Mouse (Mus musculus) ovary, adult 18-20 months (tissue): ENCODE results near the gene Helz.

Experiments
- DNase-seq: peaks from one replicate; pipeline ENCODE4 v3.0.0; 2022; ENCODE audit warnings: low spot score, mixed read lengths

Helz gene

DNA sequence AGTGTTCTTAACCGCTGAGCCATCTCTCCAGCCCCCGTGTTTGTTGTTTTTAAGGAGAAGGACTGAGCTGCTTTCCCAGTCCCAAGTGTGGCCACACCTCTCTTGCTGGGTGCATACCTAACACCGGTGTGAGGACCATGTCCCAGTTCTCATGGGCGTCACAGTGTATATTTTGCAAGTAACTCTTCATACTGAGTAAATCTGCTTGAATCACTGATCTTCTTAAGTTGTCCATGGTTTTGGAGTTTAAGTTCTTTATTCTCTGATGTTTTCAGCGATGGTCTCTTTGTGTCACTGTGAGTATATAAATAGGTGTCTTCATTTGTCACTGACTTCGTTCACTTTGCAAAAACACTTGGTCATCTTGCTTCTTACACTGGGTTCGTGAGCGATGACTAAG, 126.9 kb downstream of the Helz start:
- no peak for DNase-seq

DNA sequence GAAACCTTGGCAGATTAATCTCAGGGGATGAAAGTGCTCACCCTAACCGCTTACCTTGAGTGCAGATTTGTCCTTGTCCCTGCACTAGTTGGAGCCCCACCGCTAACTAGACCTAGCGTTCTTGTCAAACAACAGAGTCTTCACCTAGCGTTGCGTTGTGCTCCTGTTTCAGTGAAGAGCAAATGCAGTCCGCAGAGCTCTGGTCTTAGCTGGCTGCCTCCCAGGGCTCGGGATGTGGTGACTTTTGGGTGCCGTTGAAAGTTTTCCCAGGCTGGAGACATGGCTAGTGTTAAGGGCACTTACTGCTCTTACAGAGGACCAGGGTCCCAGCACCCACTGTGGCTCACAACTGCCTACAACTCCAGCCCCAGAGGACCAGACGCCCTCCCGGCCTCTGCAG, 127.5 kb downstream of the Helz start:
- no peak for DNase-seq

DNA sequence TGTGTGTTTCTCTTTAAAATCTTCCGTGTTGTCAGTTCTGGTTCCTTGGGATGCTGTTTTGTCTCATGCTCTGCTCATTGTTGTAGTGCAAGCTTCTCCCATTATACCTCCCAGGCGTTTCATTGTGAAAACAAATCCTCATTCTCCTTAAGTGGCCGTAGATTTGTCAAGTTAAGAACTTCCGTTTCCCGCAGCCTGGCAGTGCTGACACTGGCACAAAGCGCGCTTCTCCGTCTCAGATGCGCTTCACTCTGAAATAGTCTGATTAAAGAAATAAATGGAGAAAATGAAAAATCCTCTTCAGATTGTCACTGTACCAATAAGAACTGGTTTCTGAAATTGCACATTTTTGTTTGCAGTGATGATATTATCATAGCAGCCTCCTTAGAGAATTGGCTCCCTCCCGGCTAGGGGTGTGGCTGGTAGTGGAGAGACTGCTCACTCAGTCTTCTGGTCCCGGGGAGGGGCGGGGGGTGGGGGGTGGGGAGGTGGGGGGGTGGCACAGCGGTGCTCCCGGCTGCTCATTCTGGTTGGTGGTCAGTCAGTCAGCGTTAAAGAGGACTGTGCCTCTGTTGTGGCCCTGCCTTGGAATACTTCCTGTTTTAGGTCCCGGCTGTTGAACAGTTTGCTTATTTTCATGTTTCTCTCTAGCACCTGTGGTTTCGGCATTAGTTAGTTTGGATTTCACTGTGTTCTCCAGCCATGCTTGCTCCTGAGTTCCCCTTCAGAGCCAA, 128.6 kb downstream of the Helz start:
- no peak for DNase-seq

DNA sequence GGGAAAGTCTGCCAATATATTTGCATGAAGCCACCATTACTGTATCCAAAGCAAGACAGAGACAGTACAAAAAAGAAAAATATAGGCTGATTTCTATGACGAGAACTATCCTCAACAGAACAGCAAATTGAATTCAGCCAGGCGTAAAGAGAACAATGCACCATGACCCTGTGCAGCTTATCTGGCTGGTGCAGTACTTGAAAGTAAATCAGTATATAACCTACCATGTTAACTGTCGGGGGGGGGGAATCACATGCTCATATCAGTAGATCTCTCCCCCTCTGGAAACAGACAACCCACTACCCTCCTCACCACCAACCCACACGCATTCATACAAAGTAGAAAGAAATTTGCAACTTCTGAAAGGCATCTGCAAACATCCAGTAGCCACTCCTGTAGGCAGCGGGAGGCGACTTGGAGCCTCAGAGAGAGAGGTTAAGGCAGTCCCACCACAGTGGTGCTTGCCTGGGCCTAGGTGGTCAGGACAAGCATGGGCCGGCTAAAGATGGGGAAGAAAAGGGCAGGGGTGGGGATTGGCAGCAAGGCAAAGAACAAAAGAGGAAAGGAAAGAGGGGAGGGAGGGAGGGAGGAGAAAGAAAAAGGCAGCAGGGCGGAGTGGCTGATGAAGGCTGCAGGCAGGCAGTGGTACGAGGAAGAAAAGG, 135.1 kb downstream of the Helz start:
- no peak for DNase-seq

DNA sequence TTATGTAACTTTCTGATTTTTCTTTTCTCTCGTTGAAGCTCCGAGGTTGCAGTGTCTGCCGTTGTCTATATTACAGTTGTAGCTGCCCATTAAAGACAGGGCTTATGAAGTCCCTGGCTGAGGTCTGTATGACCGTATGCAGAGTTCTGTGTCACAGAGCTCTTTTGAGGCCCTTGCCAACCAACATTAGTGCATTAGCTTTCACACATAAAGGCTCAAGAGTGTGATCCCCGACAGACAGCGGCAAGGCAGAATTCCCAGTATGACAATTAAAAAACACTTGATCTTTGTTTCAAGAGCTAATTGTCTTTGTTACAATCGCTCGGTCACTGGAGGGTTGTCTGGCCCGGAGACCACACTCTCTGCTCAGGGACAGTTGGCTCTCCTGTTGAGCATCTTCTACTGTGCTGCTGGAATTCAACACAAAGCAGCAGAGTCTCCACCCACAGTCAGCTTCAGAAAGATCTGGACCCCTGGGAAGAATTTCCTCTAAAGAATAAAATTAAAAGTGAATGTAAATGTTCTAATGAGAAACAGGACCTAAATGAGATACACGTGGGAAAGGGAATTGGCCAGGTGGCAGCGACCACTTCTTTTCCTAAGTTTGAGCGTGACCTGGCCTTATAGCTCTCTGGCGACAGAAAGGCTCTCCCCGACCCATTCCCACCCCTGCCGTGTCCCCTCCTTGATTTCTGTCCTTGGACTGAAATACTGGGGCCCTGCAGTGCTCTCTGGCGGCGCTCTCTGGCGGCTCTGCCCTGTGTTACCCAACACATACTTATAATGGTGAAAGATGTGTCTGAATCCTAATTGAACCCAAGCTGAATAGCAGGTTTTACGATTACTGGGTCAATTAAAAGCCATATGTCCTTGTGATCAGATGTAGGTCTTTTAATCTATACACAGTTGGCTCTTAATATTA, 136.1 kb downstream of the Helz start:
- no peak for DNase-seq

DNA sequence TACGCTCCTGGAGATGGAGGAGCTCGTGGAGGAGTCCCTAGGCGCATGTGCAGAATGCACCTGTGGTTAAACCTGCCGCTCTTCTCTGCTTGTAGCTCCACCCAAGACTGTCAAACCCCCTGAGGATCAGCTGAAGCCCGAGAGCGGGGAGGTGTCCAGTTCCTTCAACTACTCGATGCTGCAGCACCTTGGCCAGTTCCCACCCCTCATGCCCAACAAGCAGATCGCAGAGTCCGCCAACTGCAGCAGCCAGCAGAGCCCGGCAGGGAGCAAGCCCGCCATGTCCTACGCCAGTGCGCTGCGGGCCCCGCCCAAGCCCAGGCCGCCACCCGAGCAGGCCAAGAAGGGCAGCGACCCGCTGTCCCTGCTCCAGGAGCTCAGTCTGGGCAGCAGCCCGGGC, 138.6 kb downstream of the Helz start:
- no peak for DNase-seq

DNA sequence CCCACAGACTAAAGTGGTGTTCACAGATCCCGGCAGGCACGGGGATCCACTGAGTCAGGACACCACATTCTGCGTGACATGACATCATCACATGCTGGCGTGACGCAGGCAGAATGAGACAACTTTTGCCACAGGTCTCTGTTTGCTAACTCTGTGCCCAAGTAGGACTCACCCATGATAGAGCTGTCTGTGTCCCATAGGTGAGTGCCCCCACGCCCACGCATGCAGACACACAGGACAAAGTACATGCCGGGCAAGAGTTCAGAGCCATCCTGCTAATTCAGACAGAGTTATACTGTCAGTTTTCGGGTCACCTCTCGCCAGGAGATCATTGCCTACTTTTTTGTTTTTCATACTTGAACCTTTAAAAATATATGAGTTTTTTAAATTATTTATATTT, 140.8 kb downstream of the Helz start:
- DNase-seq: no peak

DNA sequence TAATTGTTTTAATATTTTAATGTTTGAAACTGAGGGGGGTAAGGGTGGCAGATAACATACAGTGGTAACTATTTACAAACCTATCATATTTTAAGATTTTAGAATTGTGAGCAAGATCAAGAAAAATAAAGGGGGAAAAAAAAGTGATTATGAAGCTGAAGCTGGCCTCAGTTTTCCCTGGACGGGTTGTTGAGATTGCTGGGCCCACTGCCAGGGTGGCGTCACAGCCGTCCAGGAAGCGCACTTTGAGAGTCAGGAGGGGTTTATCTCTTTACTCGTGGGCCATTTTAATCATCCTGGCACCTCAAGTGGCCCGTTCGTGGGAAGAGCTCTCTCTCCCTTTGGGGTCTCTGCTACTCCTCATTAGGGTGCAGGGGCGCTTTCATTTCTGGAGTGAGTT, 143.8 kb downstream of the Helz start:
- no peak for DNase-seq

DNA sequence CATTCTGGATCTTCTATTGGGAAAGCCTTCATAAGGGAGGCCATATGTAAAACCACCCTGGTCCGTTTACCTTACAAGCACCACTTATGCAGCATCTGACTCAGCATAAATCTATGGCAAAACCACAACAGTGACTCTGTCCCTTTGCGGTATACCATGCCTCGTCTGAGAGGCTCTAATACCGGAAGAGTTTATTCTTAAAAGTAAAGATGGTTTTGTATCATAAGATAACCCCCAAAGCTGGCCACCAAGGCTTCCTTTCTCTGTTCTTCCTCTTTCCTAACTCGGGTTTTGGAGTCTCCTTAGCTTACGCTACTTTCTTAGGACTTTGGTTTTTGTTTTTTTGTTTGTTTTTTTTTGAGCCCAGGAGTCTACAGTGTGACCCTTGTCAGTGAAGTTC, 145.6 kb downstream of the Helz start:
- DNase-seq: no peak

DNA sequence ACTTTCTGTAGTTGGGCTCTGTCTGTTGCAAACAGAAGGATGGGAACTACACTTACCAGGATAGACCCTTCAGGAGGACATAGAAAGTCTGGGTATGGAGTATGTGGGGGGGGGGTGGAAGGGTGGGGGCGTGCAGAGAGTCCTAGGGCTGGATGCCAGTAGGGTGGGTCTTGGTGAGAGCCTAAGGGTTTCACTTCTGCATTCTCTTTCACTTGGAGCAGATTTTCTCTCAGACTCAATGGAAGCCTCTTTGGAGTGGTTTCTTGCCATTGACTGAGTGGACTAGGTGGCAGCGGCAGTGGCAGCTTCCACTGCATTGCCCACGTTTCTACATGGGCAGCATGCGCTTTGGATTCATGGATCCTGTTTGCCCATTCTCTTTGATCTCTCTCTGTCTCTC, 152.2 kb downstream of the Helz start:
- DNase-seq: no peak

DNA sequence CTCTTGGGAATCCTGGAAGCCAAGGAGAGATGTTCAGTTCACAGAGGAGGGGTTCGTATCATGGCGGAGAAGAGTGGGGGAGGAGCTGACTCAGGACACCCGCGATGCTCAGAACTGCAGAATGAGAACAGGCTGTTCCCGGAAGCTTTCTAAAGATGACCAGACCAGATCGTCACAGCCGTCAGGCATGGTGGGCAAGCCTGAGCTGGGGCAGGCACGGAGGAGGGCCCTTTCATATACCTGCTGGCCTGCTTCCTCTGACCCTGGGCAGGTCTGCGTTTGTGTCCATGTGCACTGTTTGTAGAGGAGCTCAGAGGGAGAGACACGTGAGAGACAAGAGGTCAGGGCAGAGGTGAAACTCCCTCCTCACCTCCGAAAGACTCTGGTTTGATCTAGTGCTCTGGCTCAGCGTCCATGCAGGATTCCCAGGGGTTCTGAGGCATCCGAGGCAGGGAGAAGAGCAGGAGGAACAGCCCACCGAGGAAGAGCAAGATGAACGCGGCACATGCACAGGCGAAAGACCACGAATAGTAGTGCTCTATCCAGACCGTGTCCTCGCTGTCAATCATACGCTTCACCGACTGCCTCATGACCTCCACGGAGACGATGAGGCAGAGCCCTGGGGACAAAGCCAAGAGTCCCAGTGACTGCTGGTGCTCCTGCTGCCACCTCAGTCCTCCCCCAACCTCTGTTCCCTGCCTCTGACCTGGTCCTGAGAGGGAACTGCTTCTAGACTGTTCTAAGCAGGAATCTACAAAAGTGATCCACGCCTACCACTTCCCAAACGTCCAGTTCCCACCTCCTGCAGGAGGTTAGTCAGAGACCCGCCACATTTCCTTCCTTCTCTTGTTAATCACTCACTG, 155.8 kb downstream of the Helz start:
- no peak for DNase-seq

DNA sequence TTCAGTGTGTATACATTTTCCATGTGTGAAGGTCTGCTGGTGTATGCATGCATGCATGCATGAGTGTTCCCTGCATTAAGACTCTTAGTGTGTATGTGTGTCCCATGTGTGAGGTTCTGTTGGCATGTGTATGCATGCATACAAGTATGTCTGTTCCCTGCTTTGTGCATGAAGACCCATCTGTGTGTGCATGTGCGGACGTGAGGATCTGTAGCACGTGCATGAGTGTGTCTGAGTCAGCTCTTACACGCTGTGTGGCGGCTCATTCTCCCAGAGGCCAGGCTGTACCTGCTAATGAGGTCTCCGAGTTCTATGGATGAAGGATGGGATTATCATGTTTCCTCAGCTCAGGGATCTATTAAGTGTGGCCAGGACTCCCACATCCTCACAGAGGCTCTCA, 157.3 kb downstream of the Helz start:
- DNase-seq: no peak

DNA sequence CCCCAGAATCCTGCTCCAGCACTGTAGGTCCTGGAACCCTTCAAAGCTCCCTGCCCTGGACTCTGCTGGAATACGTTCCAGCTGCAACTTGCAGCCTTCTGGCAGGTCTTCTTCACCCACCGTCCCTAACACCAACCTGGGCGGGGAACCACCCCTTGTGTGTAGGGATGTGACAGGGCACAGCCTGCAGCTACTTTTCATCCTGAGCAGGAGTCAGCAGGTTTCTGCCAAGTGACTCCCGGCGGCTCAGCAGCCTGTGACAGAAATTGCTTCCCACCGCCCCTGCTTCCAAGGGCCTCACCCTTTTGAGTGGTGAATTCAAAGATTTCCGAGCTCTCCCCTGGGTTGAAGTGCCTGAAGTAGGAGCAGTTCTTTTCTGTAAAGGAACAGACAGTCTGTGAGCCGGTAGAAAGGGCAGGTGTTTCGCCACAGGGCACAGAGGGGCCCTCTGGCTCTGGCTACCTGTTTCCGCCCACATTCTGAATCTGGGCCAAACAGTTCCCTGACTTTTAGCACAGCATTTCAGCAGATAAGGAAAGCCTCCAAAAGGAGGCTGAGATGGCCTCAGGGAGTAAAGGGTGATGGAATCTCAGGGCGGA, 157.8 kb downstream of the Helz start:
- DNase-seq: no peak

DNA sequence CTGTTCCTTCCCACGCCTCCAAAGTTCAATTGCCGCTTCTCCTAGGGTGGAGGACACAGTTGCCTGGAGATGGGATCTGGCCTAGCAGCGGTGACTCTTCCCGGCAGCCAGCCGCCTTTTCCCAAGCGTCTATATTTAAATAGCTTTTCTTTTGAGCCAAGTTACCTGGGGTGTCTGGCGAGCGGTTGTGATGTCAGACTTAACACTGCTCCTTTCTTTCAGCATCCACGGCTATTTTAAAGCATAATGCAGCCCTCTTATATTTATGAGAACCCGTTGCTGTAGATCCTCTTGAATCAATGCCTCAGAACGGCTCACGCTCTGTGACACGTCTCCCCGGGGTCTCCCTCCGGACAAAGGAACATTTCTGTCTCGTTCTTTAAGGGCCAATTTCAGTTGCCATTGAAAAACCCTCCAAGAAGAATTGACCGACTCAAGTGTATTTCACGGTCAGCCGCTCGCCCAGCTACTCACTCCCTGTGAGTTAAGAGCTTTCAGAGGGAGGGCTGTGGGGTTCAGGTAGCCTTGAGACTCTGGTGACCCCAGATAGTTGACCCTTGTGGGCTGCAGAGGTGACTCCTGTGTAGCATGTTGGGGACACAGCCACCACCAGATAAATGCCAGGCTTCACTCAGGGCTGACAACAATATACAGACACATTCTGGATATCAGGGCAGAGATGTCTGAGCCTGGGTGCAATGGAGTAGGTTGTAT, 160.3 kb downstream of the Helz start:
- DNase-seq: no peak

DNA sequence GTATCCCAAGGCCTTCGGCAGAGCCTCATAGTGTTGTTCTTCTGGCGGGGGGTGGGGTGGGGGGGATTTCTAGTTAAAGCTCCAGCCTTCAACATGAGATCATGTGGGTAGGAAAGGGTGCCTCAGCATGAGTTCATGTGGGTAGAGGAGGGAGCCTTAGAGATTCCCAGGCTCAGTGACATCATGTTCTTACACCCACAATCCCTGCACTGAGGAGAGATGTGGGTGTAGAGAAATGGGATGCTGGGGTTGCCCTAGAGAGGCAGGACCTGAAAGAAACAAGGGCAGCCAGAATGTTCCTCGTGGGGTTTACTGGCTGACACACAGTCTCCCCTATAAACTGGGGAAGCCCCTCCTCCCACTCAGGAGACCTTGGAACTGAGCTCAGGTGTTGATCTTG, 162.6 kb downstream of the Helz start:
- no peak for DNase-seq

DNA sequence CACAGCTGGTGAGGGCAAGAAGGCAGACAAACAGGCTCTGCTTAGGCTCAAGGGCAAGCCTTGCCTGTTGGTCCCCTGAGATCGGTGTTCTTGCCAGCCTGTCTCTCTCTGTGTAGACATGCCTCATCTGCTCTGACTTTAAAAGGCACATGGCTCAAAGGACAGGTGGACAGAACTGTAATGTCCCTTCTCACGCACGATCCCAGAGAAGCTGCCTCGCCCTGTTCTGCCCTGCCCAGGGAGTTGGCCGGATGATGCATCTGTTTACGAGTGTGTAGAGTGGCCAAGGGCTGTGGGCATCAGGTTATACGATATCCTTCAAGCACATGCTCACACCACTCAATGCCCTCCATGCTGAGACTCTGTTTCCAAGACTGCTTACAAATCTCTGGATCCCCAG, 166.6 kb downstream of the Helz start:
- DNase-seq: no peak

DNA sequence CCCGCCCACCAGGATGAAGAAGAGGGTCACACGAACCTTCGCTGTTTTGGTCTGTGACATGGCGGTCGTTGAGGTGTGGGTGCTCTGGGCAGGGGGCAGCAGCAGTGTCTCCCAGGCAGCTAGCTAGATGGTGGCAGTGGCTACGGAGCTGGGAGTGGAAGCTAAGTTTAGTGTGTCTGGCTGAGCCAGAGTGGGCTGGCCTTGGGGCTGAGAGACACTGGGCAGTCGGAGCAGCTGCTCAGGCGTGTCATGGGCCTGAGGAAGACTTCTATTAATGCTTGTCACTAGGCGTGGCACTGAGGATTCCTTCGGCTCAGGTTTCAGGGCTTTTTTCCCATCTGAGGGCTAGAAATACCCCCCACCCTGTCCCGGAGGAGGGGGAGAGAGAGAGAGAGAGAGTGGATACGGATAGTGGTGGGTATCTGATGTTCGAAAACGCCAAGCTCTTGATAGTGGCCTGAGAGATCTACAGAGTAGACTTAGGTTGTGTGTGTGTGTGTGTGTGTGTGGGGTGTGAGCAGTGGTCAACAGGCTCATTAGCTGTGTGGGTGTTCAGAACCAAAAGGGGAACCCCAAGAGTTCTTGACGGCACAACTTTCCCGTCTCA, 168.7 kb downstream of the Helz start, which contains the start of gene Cacng1:
TSS of gene Cacng1 (minus strand) at position 191 of the 607 bp plus-strand sequence.
- DNase-seq: no peak

DNA sequence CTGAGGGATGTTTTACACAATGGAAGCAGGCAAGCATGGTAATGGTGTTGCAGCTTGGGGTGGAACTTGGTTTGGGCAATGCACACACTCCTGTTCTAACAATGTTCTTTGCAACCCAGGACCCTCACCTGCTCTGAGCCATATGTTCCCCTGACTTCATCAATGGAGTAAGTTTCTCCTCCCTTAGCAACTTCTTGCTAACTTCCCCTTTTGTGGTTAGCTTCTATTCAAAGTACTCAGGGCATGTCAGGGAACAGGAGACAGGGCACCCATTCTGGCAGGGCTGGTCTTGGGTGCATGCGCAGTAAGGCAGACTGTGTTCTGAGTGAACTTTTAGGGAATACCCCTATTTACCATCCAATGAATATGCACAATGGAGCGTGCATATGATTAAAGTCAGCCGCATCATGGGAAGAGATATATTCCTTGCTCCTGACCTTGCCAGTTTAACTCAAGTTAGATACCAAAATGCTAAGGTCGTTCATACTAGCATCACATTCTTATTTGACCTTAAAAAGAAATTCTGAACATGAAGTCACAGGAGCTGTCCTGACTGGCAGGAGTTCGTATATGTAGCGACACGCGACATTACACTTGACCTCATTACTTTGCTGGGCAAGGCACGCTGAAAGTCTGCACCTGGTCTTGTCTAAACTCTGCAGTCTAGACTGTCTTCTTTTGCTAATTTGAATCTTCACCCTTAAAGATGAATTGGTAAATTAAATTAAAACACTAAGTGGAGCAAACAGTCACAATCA, 172.7 kb downstream of the Helz start:
- no peak for DNase-seq

DNA sequence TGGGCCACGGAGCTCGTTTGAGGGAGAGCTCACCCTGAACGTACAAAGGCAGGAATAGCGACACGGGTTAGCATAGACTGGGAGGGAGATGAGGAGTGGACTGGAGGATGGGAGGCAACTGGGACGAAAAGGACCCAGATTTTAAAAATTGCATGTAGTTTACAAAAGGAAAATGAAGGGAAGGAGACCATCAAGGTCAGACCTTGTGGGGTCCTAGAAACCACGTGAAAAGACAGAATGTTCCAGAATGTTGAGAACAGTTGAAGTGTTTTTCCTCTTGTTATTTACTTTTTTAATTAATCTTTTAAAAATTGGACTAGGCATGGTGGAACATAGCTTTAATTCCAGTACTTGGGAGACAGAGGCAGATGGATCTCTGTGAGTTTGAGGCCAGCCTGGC, 173.3 kb downstream of the Helz start:
- no peak for DNase-seq

DNA sequence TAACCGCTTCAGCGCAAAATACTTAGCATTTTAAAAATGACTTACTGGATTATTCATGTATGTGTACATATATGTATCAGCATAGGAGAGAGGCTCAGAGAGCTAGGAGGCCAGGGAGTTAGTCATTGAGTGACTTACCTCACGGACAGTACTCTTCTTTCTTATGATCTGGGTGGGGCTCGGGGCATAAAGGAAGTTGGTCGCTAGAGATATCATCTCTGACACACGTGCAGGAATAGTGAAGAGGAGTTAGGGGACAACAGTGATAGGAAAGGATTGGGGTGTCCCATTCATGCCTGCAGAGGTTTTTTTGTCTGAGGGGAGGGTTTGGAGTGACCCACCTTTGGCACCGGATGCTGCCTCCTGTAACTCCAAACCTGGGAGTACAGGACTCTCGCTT, 176.9 kb downstream of the Helz start:
- no peak for DNase-seq
